Mouse (Mus musculus): ENCODE data around the gene Actr3.

DNA sequence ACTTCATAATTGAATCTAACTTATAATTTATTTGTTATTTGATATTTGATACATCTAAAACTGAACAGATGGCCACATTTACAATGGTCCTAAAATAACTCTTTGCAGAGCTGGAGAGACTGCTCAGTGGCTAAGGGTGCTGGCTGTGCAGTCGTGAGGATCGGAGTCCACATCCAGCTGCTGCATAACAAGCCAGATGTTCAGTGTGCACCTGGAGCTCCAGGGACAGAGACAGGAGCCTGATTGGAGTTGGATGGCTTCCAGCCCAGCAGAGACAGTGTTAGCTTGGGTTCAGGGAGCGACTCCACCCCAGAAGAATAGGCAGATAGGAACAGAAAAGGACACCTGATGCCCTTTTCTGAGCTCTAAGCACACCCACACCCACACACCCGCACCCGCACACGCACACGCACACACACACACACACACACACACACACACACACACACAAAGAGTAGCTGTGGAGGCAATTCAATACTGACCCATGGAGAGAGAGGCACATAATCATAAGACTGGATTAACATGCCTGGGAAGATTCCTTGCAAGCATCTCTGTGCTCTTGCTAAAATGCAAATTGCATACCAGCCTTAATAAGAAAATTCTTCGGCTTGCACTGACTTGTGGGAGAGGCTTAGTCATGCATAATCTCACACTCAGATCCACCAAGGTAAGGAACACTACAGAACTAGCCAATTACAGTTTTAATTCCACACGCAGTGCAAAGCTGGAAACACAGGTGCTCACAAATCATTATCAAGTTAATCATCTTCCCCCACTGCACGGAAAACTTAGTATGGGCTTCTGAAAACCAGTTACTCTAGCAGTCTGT lies 47.1 kb upstream of the Actr3 start:
- no peak for TF ChIP-seq POLR2A (IDR thresholded peaks at IDR 0.05; ENCODE audit: borderline replicate concordance, insufficient read depth, low read length)
- TF ChIP-seq CTCF (IDR thresholded peaks at IDR 0.05; ENCODE audit: borderline replicate concordance, insufficient read depth, low read depth, low read length), result no peak

Measured in cerebellum, adult 2 months (tissue).